Mouse (Mus musculus): Measurements from ENCODE around the gene Atf6b. TPM values are rescaled to one million over a fixed set of nuclear protein-coding genes. Genes with fewer than 3 reads are reported as not detected.

The Atf6b gene
- total RNA-seq, 1 experiment = 55.7 TPM

GRCm38 (mm10) chr17:34654392-34654791 is 7.4 kb downstream of the Atf6b start:
- H3K27ac ChIP-seq (ENCODE audit: insufficient read depth, low read depth, low read length, poor library complexity, severe bottlenecking) = no peak overlapping the region
- H3K9me3 ChIP-seq (ENCODE audit: control insufficient read depth, insufficient read depth, low read depth, low read length) = no peaks in the 10 kb centered on the region
- H3K9ac ChIP-seq (ENCODE audit: insufficient read depth, low read depth, low read length, poor library complexity, severe bottlenecking) = no peak overlapping the region
- H3K4me1 ChIP-seq (ENCODE audit: control insufficient read depth in 2 of 2, insufficient read depth in 2 of 2, low read length in 2 of 2, poor library complexity in 1 of 2) = 0 out of 4 replicates have a peak, but pooled peaks cover 0 to 3% of the 10 kb centered on the region in 2 experiments
- in situ Hi-C loops (cut with MboI; ENCODE audit: low sequenced_read_pairs in 2 of 2, unreplicated experiment in 2 of 2) = no loop called here
- no peak overlapping the region for H3K4me3 ChIP-seq (ENCODE audit: insufficient read depth in 1 of 2, low read depth in 1 of 2, low read length in 2 of 2, poor library complexity in 1 of 2, severe bottlenecking in 1 of 2)
- H3K36me3 ChIP-seq (ENCODE audit: control insufficient read depth, insufficient read depth, low read length, poor library complexity, severe bottlenecking) = peaks cover 44% of the 10 kb centered on the region
- no peak for DNase-seq (ENCODE audit: low read depth, low spot score)
- TF ChIP-seq ZNF384 (IDR thresholded peaks at IDR 0.05; ENCODE audit: low read depth, low read length) (no peak), CHD2 (IDR thresholded peaks at IDR 0.05; ENCODE audit: low read depth, low read length) (no peak), ZC3H11A (IDR thresholded peaks at IDR 0.05; ENCODE audit: borderline replicate concordance, low read depth, low read length) (no peak), HCFC1 (IDR thresholded peaks at IDR 0.05; ENCODE audit: borderline replicate concordance, insufficient read depth, low read length) (no peak), MAFK (IDR thresholded peaks at IDR 0.05; ENCODE audit: insufficient read depth, low read depth, low read length) (no peak)

GRCm38 (mm10) chr17:34655160-34655559 is 8.2 kb downstream of the Atf6b start:
- H3K36me3 ChIP-seq (ENCODE audit: control insufficient read depth, insufficient read depth, low read length, poor library complexity, severe bottlenecking) = peaks cover 41% of the 10 kb centered on the region

GRCm38 (mm10) chr17:34655581-34655991 is 8.6 kb downstream of the Atf6b start:
- H3K36me3 ChIP-seq (ENCODE audit: control insufficient read depth, insufficient read depth, low read length, poor library complexity, severe bottlenecking) = peaks cover 37% of the 10 kb centered on the region
- H3K9ac ChIP-seq (ENCODE audit: insufficient read depth, low read depth, low read length, poor library complexity, severe bottlenecking) = no peak overlapping the region
- 0 out of 4 replicates have a peak, but pooled peaks cover 0 to 3% of the 10 kb centered on the region in 2 experiments for H3K4me1 ChIP-seq (ENCODE audit: control insufficient read depth in 2 of 2, insufficient read depth in 2 of 2, low read length in 2 of 2, poor library complexity in 1 of 2)
- no peak for DNase-seq (ENCODE audit: low read depth, low spot score)
- H3K4me3 ChIP-seq (ENCODE audit: insufficient read depth in 1 of 2, low read depth in 1 of 2, low read length in 2 of 2, poor library complexity in 1 of 2, severe bottlenecking in 1 of 2) = no peak overlapping the region
- in situ Hi-C loops (cut with MboI; ENCODE audit: low sequenced_read_pairs in 2 of 2, unreplicated experiment in 2 of 2) = no loop called here
- no peak overlapping the region for H3K27ac ChIP-seq (ENCODE audit: insufficient read depth, low read depth, low read length, poor library complexity, severe bottlenecking)
- TF ChIP-seq MAFK (IDR thresholded peaks at IDR 0.05; ENCODE audit: insufficient read depth, low read depth, low read length) = no peak
- no peak for TF ChIP-seq ZNF384 (IDR thresholded peaks at IDR 0.05; ENCODE audit: low read depth, low read length)
- no peak for TF ChIP-seq CHD2 (IDR thresholded peaks at IDR 0.05; ENCODE audit: low read depth, low read length)
- no peak for TF ChIP-seq ZC3H11A (IDR thresholded peaks at IDR 0.05; ENCODE audit: borderline replicate concordance, low read depth, low read length)
- TF ChIP-seq HCFC1 (IDR thresholded peaks at IDR 0.05; ENCODE audit: borderline replicate concordance, insufficient read depth, low read length) = no peak
- no peaks in the 10 kb centered on the region for H3K9me3 ChIP-seq (ENCODE audit: control insufficient read depth, insufficient read depth, low read depth, low read length)

More at GRCm38 (mm10) chr17:34655160-34655559, 8.2 kb downstream of the Atf6b start:
- Histone ChIP-seq H3K9ac (ENCODE audit: insufficient read depth, low read depth, low read length, poor library complexity, severe bottlenecking) (no peak overlapping the region), H3K27ac (ENCODE audit: insufficient read depth, low read depth, low read length, poor library complexity, severe bottlenecking) (no peak overlapping the region), H3K4me1 (ENCODE audit: control insufficient read depth in 2 of 2, insufficient read depth in 2 of 2, low read length in 2 of 2, poor library complexity in 1 of 2) (0 out of 4 replicates have a peak, but pooled peaks cover 0 to 3% of the 10 kb centered on the region in 2 experiments), H3K4me3 (ENCODE audit: insufficient read depth in 1 of 2, low read depth in 1 of 2, low read length in 2 of 2, poor library complexity in 1 of 2, severe bottlenecking in 1 of 2) (no peak overlapping the region), H3K9me3 (ENCODE audit: control insufficient read depth, insufficient read depth, low read depth, low read length) (no peaks in the 10 kb centered on the region)
- in situ Hi-C loops (cut with MboI; ENCODE audit: low sequenced_read_pairs in 2 of 2, unreplicated experiment in 2 of 2) = no loop called here
- DNase-seq (ENCODE audit: low read depth, low spot score) = no peak
- TF ChIP-seq MAFK (IDR thresholded peaks at IDR 0.05; ENCODE audit: insufficient read depth, low read depth, low read length) = no peak
- TF ChIP-seq ZNF384 (IDR thresholded peaks at IDR 0.05; ENCODE audit: low read depth, low read length) = no peak
- TF ChIP-seq HCFC1 (IDR thresholded peaks at IDR 0.05; ENCODE audit: borderline replicate concordance, insufficient read depth, low read length) = no peak
- TF ChIP-seq ZC3H11A (IDR thresholded peaks at IDR 0.05; ENCODE audit: borderline replicate concordance, low read depth, low read length) = no peak
- TF ChIP-seq CHD2 (IDR thresholded peaks at IDR 0.05; ENCODE audit: low read depth, low read length) = no peak

- H3K4me1 ChIP-seq (ENCODE audit: control insufficient read depth in 2 of 2, insufficient read depth in 2 of 2, low read length in 2 of 2, poor library complexity in 1 of 2) = peaks cover 0 to 13% of the 10 kb centered on the region in 2 experiments; a peak in 1 of 4 replicates
- no peaks in the 10 kb centered on the region for H3K9me3 ChIP-seq (ENCODE audit: control insufficient read depth, insufficient read depth, low read depth, low read length)
- in situ Hi-C loops (cut with MboI; ENCODE audit: low sequenced_read_pairs in 2 of 2, unreplicated experiment in 2 of 2) = no loop called here
- DNase-seq (ENCODE audit: low read depth, low spot score) = no peak
- TF ChIP-seq ZC3H11A (IDR thresholded peaks at IDR 0.05; ENCODE audit: borderline replicate concordance, low read depth, low read length) (no peak), ZNF384 (IDR thresholded peaks at IDR 0.05; ENCODE audit: low read depth, low read length) (no peak), HCFC1 (IDR thresholded peaks at IDR 0.05; ENCODE audit: borderline replicate concordance, insufficient read depth, low read length) (no peak), CHD2 (IDR thresholded peaks at IDR 0.05; ENCODE audit: low read depth, low read length) (no peak), MAFK (IDR thresholded peaks at IDR 0.05; ENCODE audit: insufficient read depth, low read depth, low read length) (no peak)
- H3K27ac ChIP-seq (ENCODE audit: insufficient read depth, low read depth, low read length, poor library complexity, severe bottlenecking) = no peak overlapping the region
- no peak overlapping the region; the same call in 1 of the 2 replicates for H3K9ac ChIP-seq (ENCODE audit: insufficient read depth, low read depth, low read length, poor library complexity, severe bottlenecking)
- H3K4me3 ChIP-seq (ENCODE audit: insufficient read depth in 1 of 2, low read depth in 1 of 2, low read length in 2 of 2, poor library complexity in 1 of 2, severe bottlenecking in 1 of 2) = no peak overlapping the region
- H3K36me3 ChIP-seq (ENCODE audit: control insufficient read depth, insufficient read depth, low read length, poor library complexity, severe bottlenecking) = peaks cover 30% of the 10 kb centered on the region
Observed at GRCm38 (mm10) chr17:34656666-34657065, 9.7 kb downstream of the Atf6b start.

All from ES-E14 (cell line).